Mouse (Mus musculus) intestine, postnatal 0 days (tissue): ENCODE measurements at regions not wholly inside any gene's neighbourhood (a gene's known extent, or its start where the extent isn't known, plus 50 kb on each side); places are given as distances from the start of the nearest gene placed in this dataset.

Experiments
- ATAC-seq: fragments of 200-750 bp; cut with Nextera tagmentation; 2 replicates; pipeline ENCODE4 v1.8.0; 2017; ENCODE audit warnings: mild to moderate bottlenecking, moderate TSS enrichment, moderate library complexity
- H3K27ac ChIP-seq: fragments of 300-500 bp; sonication (generic); 2 replicates; pipeline ENCODE4 v1.5.1; 2014; ENCODE audit warnings: mild to moderate bottlenecking, low read depth, low read length, moderate library complexity
- H3K27me3 ChIP-seq: fragments of 300-500 bp; sonication (generic); replicated peaks from 2 replicates; pipeline ENCODE4 v1.6.1; 2014; ENCODE audit warnings: low read length, mixed read lengths; ENCODE audit not compliant: control insufficient read depth, insufficient read depth
- H3K36me3 ChIP-seq: fragments of 300-500 bp; sonication (generic); 2 replicates; pipeline ENCODE4 v1.6.1; 2014; ENCODE audit warnings: mild to moderate bottlenecking, moderate library complexity; ENCODE audit not compliant: control insufficient read depth, insufficient read depth
- H3K4me1 ChIP-seq: fragments of 300-500 bp; sonication (generic); replicated peaks from 2 replicates; pipeline ENCODE4 v1.6.1; 2014; ENCODE audit warnings: antibody characterized with exemption, low read length, mixed read lengths; ENCODE audit not compliant: control insufficient read depth, insufficient read depth
- H3K4me2 ChIP-seq: fragments of 300-500 bp; sonication (generic); replicated peaks from 2 replicates; pipeline ENCODE4 v1.6.1; 2014; ENCODE audit warnings: low read depth, mild to moderate bottlenecking, moderate library complexity
- H3K4me3 ChIP-seq: fragments of 300-500 bp; sonication (generic); 2 replicates; pipeline ENCODE4 v1.5.1; 2014; ENCODE audit warnings: low read depth, low read length
- H3K9ac ChIP-seq: fragments of 300-500 bp; sonication (generic); 2 replicates; pipeline ENCODE4 v1.6.1; 2014; ENCODE audit warnings: mild to moderate bottlenecking, low read depth, low read length
- H3K9me3 ChIP-seq: fragments of 300-500 bp; sonication (generic); 2 replicates; pipeline ENCODE4 v1.6.1; 2016; ENCODE audit warnings: mixed run types; ENCODE audit not compliant: control insufficient read depth
- CTCF ChIP-seq: sonication (generic); IDR thresholded peaks from 2 replicates; pipeline ENCODE4 v1.5.1; 2016; ENCODE audit warnings: low read depth, mild to moderate bottlenecking, control low read depth, antibody characterized with exemption, moderate library complexity
- WGBS: fragments of 180-500 bp; shearing (Covaris S2); extraction: QIAGEN DNeasy Blood & Tissue Kit; methylation state at CpG from one replicate; pipeline ENCODE4 v1.1.7; 2014; 5-methylcytosine and 5-hydroxymethylcytosine counted together

DNA sequence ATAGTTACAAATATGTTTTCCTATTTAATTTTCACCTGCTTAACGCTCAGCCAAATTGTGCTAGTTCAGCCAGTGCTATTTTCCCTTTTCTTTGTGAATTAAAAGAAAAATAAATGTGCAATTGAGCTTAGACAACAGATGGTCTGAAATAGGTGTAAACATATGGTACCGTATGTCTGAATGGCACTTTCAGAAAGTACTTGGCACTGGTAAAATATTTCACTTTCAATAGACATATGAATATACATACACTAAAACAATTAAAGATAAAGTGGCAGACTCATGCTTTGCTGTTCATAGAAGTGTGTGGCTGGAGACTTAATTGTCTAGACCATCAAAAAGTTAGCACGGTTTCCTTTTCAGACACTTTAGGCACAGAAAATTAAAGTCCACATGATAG lies 794.8 kb upstream of the Slitrk1 start:
- Histone ChIP-seq H3K4me3 (no peak overlapping the region), H3K27ac (no peak overlapping the region), H3K36me3 (no peaks in the 10 kb centered on the region), H3K9ac (no peak overlapping the region), H3K4me1 (no peaks in the 10 kb centered on the region), H3K9me3 (no peaks in the 10 kb centered on the region), H3K27me3 (no peaks in the 10 kb centered on the region), H3K4me2 (no peak overlapping the region)
- no peak for TF ChIP-seq CTCF
- 80% methylated on average over 3 of the region's 3 CpGs for WGBS
- no peak for ATAC-seq

DNA sequence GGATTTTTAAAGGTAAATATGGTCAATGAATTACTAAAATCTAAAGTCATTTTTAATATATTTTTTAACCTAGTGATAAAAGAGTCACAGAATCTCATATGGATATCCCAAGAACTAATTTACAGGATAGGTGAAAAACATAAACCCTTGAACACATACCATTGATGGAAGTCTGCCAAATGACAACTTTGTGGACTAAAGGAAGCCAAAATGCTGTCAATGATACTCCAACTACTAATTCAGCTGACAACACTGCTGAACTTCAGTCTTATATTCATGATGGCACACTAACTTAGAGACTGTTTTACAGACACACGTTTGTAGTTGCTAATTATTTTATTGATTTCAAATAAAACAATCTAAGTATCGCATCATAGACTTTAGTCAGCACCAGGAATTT lies 786.3 kb upstream of the Slitrk1 start:
- no peaks in the 10 kb centered on the region for H3K4me1 ChIP-seq
- H3K36me3 ChIP-seq, result no peaks in the 10 kb centered on the region
- no peak overlapping the region for H3K9ac ChIP-seq
- no peak overlapping the region for H3K4me3 ChIP-seq
- no peaks in the 10 kb centered on the region for H3K27me3 ChIP-seq
- no peak overlapping the region for H3K4me2 ChIP-seq
- WGBS, result 65% methylated on average over 2 of the region's 2 CpGs
- H3K27ac ChIP-seq, result no peak overlapping the region
- no peaks in the 10 kb centered on the region for H3K9me3 ChIP-seq
- no peak for TF ChIP-seq CTCF
- ATAC-seq, result no peak

GRCm38 (mm10) chr14:109668566-109669116 lies 754.7 kb upstream of the Slitrk1 start:
- TF ChIP-seq CTCF, result no peak
- ATAC-seq, result no peak
- no peak overlapping the region for H3K27ac ChIP-seq

DNA sequence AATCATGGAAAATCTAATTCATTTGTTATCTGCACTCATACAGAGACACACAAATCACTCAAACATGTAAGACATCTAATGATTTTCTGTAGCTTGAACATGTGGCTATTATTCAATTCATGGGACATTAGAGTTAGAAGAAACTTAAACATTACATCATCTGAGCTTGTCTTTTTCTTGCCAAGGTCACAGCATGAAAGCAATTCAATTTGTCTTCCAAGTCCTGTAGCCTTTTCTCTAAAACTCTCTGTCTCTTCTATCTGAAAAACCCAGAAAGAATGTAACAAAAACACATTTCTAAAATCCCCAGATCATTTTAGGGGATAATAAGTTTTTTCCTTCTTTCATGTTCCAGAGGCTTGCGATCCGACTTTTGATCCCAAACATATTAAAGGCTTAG lies 754.1 kb upstream of the Slitrk1 start:
- H3K9me3 ChIP-seq, result no peaks in the 10 kb centered on the region

More at GRCm38 (mm10) chr14:109668566-109669116, 754.7 kb upstream of the Slitrk1 start:
- Histone ChIP-seq H3K9me3 (no peaks in the 10 kb centered on the region), H3K4me3 (no peak overlapping the region), H3K27me3 (no peaks in the 10 kb centered on the region), H3K4me2 (no peak overlapping the region), H3K36me3 (no peaks in the 10 kb centered on the region), H3K9ac (no peak overlapping the region), H3K4me1 (no peaks in the 10 kb centered on the region)
- WGBS, result 71% methylated on average over 2 of the region's 2 CpGs

GRCm38 (mm10) chr14:109663503-109664039 lies 749.6 kb upstream of the Slitrk1 start:
- H3K4me3 ChIP-seq, result no peak overlapping the region
- H3K9me3 ChIP-seq, result no peaks in the 10 kb centered on the region
- H3K4me1 ChIP-seq, result no peaks in the 10 kb centered on the region
- no peak overlapping the region for H3K9ac ChIP-seq
- no peaks in the 10 kb centered on the region for H3K27me3 ChIP-seq
- H3K27ac ChIP-seq, result no peak overlapping the region
- WGBS, result 93% methylated on average over 5 of the region's 5 CpGs
- no peaks in the 10 kb centered on the region for H3K36me3 ChIP-seq
- no peak for TF ChIP-seq CTCF
- ATAC-seq, result no peak
- no peak overlapping the region for H3K4me2 ChIP-seq

More for the DNA sequence above, 754.1 kb upstream of the Slitrk1 start:
- Histone ChIP-seq H3K9ac (no peak overlapping the region), H3K4me1 (no peaks in the 10 kb centered on the region), H3K36me3 (no peaks in the 10 kb centered on the region), H3K27me3 (no peaks in the 10 kb centered on the region), H3K4me2 (no peak overlapping the region), H3K27ac (no peak overlapping the region), H3K4me3 (no peak overlapping the region)
- no peak for ATAC-seq
- no peak for TF ChIP-seq CTCF
- 64% methylated on average over 2 of the region's 2 CpGs for WGBS

- Histone ChIP-seq H3K9ac (no peak overlapping the region), H3K27ac (no peak overlapping the region), H3K9me3 (no peaks in the 10 kb centered on the region), H3K27me3 (no peaks in the 10 kb centered on the region), H3K4me3 (no peak overlapping the region), H3K4me2 (no peak overlapping the region), H3K36me3 (no peaks in the 10 kb centered on the region), H3K4me1 (no peaks in the 10 kb centered on the region)
- TF ChIP-seq CTCF, result 0 out of 2 replicates have a peak, but pooled peaks have one; percentile 6
- no peak for ATAC-seq
Observed at GRCm38 (mm10) chr14:109660351-109660750, 746.4 kb upstream of the Slitrk1 start.
